Mouse (Mus musculus) T-helper 2 cell (primary cell): ENCODE measurements around the gene Dmrta2.

ENCODE experiments used
- in situ Hi-C: fragments of 300-600 bp; cut with MboI, MseI; formaldehyde crosslinking; loops from one replicate; pipeline ENCODE4 v1.15.1; 2025; ENCODE audit warnings: high pct_unique_total_duplicates

Dmrta2 gene

DNA sequence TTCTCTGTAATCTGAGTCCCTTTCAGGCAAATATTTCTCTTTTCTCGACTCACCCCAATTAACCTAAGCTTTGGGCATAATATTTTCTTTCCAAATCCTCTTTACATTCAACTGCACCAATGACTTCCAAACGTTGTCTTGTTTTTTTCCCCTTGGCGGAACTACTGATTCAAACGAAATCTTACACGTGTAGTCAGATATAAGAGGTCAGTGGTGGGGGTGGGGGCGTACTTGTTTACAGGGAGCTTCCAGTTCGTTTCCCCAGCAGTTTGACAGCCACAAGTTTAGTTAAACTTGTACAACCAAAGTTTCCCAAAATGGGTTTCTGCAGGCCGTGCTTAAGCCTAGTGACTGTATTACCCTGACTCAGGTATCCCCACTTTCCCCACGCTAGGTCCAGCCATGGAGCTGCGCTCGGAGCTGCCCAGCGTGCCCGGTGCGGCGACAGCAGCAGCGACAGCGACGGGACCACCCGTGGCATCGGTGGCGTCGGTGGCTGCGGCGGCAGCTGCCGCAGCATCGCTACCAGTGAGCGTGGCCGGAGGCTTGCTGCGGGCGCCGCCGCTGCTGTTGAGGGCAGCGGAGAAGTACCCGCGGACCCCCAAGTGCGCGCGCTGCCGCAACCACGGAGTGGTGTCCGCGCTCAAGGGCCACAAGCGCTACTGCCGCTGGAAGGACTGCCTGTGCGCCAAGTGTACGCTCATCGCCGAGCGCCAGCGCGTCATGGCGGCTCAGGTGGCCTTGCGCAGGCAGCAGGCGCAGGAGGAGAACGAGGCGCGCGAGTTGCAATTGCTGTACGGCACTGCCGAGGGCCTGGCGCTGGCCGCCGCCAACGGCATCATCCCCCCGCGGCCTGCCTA lies 1.8 kb downstream of the Dmrta2 start:
- in situ Hi-C loops = no loop called here

DNA sequence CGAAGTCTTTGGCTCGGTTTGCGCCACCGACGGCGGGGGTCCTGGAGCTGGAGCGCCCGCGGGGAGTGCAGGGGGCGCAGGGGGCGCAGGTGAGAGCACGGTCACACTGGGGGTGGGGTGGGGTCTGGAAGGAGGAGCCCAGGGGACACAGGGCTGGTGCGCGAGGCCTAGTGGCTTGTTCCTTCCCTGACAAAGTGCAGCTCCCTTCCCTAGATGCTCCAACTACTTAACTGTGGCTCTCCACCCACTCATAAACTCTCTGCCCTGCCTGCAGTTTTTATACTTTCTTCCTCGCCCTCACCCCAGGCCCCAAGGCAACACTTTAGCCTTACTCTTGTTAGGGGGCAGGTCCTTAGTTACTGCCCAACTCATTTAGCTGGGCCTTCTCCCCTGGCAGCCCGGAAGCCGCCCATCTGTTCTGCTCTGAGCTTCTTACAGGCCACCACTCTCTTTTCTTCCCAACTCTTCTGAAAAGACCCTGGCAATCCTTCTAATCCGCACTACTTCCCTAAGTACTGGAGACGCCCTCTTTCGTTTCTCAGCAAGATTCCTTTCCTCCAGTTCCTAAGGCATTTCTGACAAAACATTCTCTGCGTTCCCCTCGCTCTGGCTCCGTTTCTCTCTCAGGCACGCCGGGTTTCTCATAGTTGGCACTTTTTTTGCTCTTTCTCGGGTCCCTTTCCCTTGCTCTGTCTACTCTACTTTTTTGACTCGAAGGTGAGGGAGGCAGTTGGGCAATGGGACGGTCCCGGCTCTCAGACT lies 2.6 kb downstream of the Dmrta2 start:
- in situ Hi-C loops = no loop called here

DNA sequence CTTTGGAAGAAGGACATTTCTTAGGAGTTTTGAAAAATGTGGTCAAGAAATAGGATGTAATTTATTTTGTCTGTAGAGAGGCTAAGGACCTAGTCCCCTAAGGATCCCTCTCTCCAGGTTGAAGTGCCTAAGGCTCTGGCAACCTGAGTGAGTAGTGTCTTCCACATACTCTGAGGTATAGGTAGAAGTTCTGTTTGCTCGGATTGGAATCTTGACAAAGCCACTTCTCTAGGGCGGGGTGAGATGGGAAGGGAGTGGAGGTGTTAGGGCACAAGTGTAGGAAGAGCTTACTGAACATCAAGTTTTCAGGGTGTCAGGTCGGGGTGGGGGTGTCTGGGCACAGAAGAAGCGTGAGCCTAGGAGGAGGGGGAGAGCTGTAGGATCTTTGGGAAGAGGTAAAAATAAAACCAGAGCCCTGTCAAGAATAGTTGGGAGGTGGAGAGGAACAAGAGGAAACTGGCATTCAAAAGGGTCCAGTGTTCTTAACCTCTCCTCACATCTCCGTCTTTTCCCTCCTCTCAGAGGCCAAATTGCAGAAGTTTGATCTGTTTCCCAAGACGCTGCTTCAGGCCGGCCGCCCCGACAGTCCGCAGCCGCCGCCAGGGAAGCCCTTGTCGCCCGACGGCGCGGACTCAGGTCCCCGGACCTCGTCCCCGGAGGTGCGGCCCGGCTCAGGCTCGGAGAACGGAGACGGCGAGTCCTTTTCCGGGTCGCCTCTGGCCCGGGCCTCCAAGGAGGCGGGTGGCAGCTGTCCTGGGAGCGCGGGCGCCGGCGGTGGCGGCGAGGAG lies 3.4 kb downstream of the Dmrta2 start:
- in situ Hi-C loops = no loop called here

- in situ Hi-C loops = no loop called here
Measured at GRCm38 (mm10) chr4:109981871-109982680, 4.2 kb downstream of the Dmrta2 start.

- in situ Hi-C loops = no loop called here
Measured at GRCm38 (mm10) chr4:109982681-109983265, 4.9 kb downstream of the Dmrta2 start.

DNA sequence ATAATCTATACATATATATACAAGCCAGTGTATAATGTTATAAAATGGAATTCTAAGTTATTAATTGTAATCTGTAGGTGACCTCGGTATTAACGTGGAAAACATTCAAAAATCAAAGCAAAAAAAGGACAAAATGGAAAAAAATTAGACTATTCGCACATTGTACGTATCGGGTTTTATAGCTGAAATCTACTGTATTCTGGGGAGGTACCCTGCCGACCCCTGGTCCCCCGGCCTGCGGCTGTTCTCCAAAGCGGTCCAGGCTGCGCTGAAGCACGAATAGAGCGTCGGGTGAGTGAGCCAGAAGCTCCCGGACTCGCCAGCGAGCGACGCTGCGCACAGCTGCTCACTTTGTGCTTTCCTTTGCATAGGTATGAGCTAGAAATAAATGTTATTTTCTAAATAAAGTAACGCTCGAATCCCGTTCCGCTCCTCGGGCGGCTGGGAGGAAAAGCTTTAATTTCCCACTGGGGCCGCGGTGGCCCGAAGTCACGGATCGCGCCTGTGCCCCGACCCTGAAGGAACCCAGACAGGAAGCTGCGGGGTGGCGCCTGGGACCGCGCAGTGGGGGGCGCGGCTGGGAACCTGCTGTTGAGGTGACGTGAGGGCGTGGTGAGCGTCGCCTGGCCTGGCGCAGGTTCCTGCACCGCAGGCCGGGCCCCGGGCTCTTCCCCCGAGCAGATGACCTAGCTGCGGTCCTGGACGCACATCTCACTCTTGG lies 5.6 kb downstream of the Dmrta2 start:
- in situ Hi-C loops = no loop called here

DNA sequence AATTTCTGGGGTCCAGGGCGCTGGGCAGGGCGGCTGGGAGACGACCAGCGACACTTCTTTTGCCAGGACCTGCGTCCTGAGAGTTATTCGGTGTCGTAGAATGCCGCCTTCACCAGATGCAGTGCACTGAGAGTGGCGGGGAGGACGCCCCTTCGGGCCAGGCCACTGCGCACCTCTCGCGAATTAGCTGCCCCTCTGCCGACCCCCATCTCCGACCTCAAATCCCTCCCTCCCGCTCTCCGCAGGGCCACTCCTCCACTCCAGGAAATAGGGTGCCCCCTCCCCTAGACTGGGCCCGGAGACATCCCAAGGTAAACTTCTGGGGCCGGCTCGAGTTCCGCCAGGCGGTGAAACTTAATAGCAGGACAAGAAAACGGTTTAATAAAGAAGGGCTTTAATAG lies 6.2 kb downstream of the Dmrta2 start:
- in situ Hi-C loops = no loop called here

DNA sequence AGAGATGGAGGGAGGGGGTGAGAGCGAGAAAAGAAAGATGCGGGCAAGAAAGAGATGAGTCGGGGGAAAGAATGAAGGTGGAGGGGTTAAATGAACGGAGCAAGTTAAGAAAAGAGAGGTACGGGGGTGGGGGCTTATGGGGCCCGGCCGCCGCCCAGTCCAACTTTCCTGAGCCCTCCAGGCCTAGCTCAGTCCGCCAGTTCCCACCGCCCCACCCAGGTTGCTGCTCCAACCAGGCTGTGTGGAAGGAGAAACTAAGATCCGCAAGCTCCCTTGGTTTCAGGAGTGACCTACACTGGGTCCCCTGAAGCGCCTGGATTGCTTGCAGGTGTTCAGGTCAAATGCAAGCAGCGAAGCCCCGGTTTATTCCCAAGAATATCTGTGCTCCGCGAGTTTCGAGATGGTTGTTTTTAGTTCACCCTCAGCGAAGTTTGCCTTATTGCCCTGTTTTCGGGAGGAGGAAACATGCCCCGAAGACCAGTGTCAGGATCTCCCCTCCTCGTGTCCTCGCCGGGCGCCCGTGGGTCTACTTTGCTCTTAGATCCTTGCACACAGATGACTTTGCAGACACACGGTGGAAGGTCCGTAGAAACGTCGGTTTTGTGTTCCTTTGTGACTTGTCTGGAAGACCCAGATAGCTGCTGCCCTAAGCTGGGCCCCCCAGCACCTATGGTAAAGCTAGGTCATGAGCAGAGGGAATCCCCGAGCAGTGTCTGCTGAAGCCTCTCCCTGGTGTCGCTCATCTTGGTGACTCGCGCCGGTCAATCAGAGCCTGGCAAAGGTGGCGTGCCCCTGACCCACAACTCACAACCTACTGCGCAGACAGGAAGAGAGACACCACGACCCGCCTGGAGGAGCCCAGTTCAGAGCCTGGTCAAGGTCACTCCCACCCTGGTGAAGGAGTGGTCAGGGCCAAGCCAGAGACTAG lies 6.9 kb downstream of the Dmrta2 start:
- in situ Hi-C loops = no loop called here

DNA sequence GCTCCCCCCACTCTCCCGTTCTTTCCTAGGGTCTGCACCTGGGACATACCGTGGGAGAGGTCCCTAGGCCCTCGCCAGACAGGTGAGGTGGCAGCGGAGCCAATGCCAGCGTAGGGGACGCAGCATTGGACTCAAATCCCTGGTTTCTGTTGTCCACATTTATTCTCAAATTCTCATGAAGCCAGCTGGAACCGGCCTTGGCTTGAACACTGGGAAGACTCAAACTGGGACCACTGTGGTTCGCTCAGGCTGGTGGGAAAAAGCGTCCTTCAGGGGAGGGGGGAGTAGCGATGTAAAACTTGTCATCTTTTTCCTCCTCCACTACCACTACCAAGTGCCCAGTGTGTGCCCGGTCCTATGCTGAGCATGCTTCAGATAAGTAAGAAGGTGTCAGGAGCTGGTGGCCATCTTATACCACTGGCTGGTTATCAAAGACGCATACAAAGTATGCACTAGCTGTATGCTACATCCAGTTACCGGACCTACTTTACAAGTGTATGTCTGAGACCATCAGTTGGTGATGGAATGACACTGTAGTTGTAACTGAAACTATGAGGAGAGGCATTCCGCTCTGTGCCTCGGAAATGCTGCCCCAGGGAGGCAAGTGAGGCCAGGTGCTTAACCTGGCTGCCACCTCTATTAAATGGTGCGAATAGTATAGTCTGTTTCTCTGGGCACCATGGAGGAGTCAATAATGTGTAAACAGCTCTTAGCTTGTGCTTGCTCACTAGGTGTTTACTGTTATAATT lies 7.7 kb downstream of the Dmrta2 start:
- in situ Hi-C loops = no loop called here

DNA sequence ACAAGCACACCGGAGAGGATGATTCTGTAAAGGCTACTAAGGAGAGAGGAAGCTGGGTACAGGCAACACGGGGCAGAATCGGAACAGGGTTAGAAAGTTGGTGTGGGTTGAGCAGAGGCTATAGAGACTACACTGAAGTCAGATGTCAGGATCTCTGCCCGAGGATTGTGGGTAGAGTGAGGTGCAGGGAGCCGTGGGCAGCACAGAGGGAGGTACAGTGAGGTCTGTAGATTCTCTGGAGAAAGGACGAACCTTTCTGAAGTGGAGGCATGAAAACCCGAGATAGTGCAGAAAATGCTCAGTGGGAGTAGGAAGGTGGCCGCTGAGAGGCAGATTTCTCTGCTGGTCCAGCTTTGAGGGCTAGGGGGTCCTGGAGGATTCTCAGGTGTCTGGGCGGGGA lies 8.4 kb downstream of the Dmrta2 start:
- in situ Hi-C loops = no loop called here

DNA sequence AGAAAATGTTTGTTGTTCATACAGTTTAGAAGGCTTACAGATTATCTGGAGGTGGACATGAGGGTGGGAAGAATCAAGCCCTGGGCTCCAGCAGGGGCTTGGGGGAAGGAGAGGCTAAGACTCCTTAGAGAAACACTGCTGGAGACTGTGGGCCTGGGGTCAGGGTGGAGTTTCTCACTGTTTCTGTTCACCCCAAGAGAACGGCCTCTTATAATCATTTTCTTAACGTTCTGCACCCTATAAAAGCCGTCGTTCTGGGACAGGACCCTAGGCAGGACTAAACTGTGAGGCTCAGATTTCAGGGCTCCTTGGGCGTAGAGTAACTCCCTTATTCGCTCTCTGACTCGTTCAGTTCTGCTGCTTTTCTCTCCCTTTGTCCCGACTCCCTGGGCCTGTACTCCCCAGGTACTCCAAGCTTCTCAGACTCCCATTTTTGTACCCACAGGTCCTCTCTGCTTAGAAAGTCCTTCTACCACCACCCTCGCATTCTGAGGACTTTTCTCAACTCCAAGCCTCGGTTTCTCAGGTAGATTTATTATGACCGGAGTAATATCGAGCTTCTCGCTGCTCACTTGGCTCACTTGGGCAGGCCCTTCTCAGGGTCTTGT lies 9.0 kb downstream of the Dmrta2 start:
- in situ Hi-C loops = no loop called here

DNA sequence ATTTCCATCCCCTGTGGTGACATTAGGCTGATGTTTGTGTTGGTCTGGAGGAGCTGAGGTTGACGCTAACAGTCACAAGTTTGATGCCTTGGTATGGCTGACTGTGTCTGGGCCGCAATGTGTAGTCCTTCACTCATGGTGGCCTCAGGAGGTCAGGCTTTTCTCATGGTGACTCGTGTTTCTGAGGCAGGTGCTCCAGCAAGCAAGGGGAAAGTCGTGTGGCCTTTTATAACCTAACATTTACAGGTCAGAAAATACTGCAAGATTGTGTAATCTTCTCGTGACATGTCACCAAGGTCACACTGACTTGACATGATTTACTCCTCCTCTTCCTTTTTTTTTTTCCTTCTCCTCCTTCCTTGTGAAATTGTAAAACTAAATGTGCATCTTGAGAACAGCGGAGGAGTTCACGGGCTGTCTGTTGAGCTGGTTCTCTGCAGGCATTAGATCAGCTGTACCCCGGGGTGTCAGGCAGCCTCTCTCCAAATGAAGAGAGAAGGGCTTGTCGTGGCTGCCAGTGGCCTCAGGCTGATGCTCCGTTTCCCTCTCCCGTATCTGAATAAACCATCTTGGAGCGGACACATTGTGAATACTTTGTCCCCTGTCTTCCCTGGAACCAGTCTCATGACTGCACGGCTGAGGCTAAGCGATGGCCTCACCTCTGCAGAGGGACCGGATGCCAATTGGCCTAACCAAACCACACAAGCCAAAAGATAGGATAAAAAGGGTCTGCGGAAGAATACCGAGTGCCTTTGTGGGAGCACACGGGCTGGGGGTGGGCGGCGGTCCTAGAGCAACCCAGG lies 9.9 kb downstream of the Dmrta2 start:
- in situ Hi-C loops = no loop called here

DNA sequence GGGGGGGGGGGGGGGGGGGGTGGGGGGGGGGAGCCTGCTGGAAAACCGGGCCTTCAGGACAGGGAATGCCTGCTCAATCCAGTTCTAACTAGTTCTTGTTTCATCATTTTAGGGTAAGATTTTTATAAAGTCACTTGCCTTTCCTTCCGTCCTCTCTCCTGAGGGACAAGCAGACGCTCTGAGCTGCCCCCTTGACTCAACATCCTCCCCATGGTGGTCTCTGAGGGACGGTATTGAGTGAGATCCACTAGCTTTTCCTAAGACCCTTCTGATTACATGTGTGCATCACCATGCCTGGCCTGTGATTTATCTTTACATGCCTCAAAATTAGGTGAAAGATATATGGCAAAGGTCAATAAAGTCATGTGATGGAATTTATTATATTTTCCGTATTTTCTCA lies 10.6 kb downstream of the Dmrta2 start:
- in situ Hi-C loops = no loop called here

- in situ Hi-C loops = no loop called here
Measured at GRCm38 (mm10) chr4:109989213-109989612, 11.4 kb downstream of the Dmrta2 start.

- in situ Hi-C loops = no loop called here
Measured at GRCm38 (mm10) chr4:110006044-110006443, 28.2 kb downstream of the Dmrta2 start.

- in situ Hi-C loops = loop anchor here (5.0 kb wide), 1 partner anchor 267 kb away; no protein-coding TSS in a partner anchor
Measured at GRCm38 (mm10) chr4:110019145-110019544, 41.3 kb downstream of the Dmrta2 start.

DNA sequence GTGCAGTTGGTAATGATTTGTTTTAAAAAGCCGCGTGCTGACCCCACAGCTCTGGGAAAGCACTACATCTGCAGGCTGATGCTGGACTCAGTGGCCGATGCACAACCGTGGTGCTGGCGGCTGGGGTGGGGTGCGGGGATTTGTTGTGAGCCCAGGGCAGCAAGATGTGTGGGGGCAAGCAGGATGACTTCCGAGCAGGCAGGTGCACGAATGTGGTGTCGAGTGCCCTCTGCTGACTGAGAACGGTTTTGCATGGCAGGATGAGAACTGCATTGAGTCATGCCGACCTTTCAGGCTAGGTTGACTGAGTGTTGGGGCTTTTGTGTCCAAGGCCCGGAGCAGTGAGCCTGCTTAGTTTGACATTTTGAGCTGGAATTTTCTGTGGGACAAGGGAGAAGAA lies 42.4 kb downstream of the Dmrta2 start:
- in situ Hi-C loops = no loop called here
